Mouse (Mus musculus) C2C12 (cell line): ENCODE measurements around the gene Ddah1. TPM values are rescaled to one million over a fixed set of nuclear protein-coding genes. Genes with fewer than 3 reads are reported as not detected.

Source experiments
- H3K27me3 ChIP-seq: one replicate; pipeline ENCODE4 v1.6.1; 2011; ENCODE audit not compliant: control insufficient read depth, insufficient read depth, insufficient read length
- H3K36me3 ChIP-seq: one replicate; pipeline ENCODE4 v1.6.1; 2011; ENCODE audit not compliant: control insufficient read depth, insufficient read depth
- H3K4me3 ChIP-seq: one replicate; pipeline ENCODE4 v1.5.1; 2011; ENCODE audit warnings: mild to moderate bottlenecking, control low read depth; ENCODE audit not compliant: poor library complexity, insufficient read depth, severe bottlenecking
- H3K79me2 ChIP-seq: one replicate; pipeline ENCODE4 v1.6.1; 2011; ENCODE audit not compliant: control insufficient read depth, insufficient read depth
- H3K79me3 ChIP-seq: one replicate; pipeline ENCODE4 v1.6.1; 2011; ENCODE audit warnings: low read depth, control low read depth
- H3ac ChIP-seq: one replicate; pipeline ENCODE3; 2011; ENCODE audit warnings: low read depth; ENCODE audit not compliant: control insufficient read depth, insufficient read length
- CEBPB ChIP-seq: IDR thresholded peaks from one replicate; pipeline ENCODE4 v1.6.1; 2011; ENCODE audit warnings: low read depth, mild to moderate bottlenecking, control low read depth, moderate library complexity
- CTCF ChIP-seq: IDR thresholded peaks from one replicate; pipeline ENCODE4 v1.5.1; 2011; ENCODE audit not compliant: control insufficient read depth, insufficient read depth, insufficient read length
- FOSL1 ChIP-seq: IDR thresholded peaks from one replicate; pipeline ENCODE4 v1.8.0; 2011; ENCODE audit warnings: mild to moderate bottlenecking, low read length; ENCODE audit not compliant: poor library complexity, insufficient read depth, severe bottlenecking
- MAX ChIP-seq: IDR thresholded peaks from one replicate; pipeline ENCODE4 v1.6.1; 2011; ENCODE audit warnings: mild to moderate bottlenecking, control low read depth
- MYOD1 ChIP-seq: IDR thresholded peaks from one replicate; pipeline ENCODE4 v1.6.1; 2011; ENCODE audit warnings: low read depth; ENCODE audit not compliant: control insufficient read depth, insufficient read length
- MYOG ChIP-seq: IDR thresholded peaks from one replicate; pipeline ENCODE4 v1.6.1; 2011; ENCODE audit not compliant: control insufficient read depth, insufficient read length; ENCODE audit errors: extremely low read depth
- USF1 ChIP-seq: IDR thresholded peaks from one replicate; pipeline ENCODE4 v1.6.1; 2011; ENCODE audit warnings: low read depth, mild to moderate bottlenecking, control low read depth, moderate library complexity
- polyA plus RNA-seq: library from polyadenylated mRNA; unstranded; fragments of >200 nt; fragmentation: generic; extraction: Trizol; gene quantifications from one replicate; pipeline ENCODE4 v1.2.1, GENCODE M21; 2012; ENCODE audit warnings: missing spikeins

Ddah1 gene
- polyA plus RNA-seq, 1 experiment, result 15.8 TPM

- Histone ChIP-seq H3K27me3 (no peaks in the 10 kb centered on the region), H3K79me3 (no peaks in the 10 kb centered on the region), H3K4me3 (no peak overlapping the region), H3K36me3 (no peaks in the 10 kb centered on the region), H3ac (no peak overlapping the region), H3K79me2 (no peaks in the 10 kb centered on the region)
- TF ChIP-seq FOSL1 (no peak), USF1 (no peak), MAX (no peak), CTCF (no peak)
These were observed 86.4 kb downstream of the Ddah1 start for GRCm38 (mm10) chr3:145844891-145845290.

- no peaks in the 10 kb centered on the region for H3K36me3 ChIP-seq
- H3K79me3 ChIP-seq, result no peaks in the 10 kb centered on the region
- no peak overlapping the region for H3K4me3 ChIP-seq
- no peaks in the 10 kb centered on the region for H3K79me2 ChIP-seq
- H3K27me3 ChIP-seq, result no peaks in the 10 kb centered on the region
- no peak for TF ChIP-seq USF1
- no peak for TF ChIP-seq CTCF
- TF ChIP-seq FOSL1, result no peak
- no peak for TF ChIP-seq MAX
- TF ChIP-seq MYOD1, result no peak
- TF ChIP-seq CEBPB, result no peak
- no peak for TF ChIP-seq MYOG
- H3ac ChIP-seq, result no peak overlapping the region
These were observed 87.8 kb downstream of the Ddah1 start for GRCm38 (mm10) chr3:145846255-145846654.

- Histone ChIP-seq H3K79me2 (no peaks in the 10 kb centered on the region), H3K36me3 (no peaks in the 10 kb centered on the region), H3K4me3 (no peak overlapping the region), H3K27me3 (no peaks in the 10 kb centered on the region), H3ac (no peak overlapping the region), H3K79me3 (no peaks in the 10 kb centered on the region)
- no peak for TF ChIP-seq CEBPB
These were observed 93.6 kb downstream of the Ddah1 start for GRCm38 (mm10) chr3:145852041-145852440.

- Histone ChIP-seq H3K27me3 (no peaks in the 10 kb centered on the region), H3K4me3 (no peak overlapping the region), H3ac (no peak overlapping the region), H3K36me3 (no peaks in the 10 kb centered on the region), H3K79me2 (no peaks in the 10 kb centered on the region), H3K79me3 (no peaks in the 10 kb centered on the region)
- no peak for TF ChIP-seq MYOG
These were observed 94.3 kb downstream of the Ddah1 start for GRCm38 (mm10) chr3:145852800-145853199.

GRCm38 (mm10) chr3:145853713-145854112, 95.2 kb downstream of the Ddah1 start:
- no peaks in the 10 kb centered on the region for H3K36me3 ChIP-seq
- H3K79me2 ChIP-seq, result no peaks in the 10 kb centered on the region
- no peaks in the 10 kb centered on the region for H3K79me3 ChIP-seq
- no peak overlapping the region for H3ac ChIP-seq
- H3K4me3 ChIP-seq, result no peak overlapping the region
- H3K27me3 ChIP-seq, result no peaks in the 10 kb centered on the region
- TF ChIP-seq MYOD1 (no peak), FOSL1 (no peak), CTCF (no peak), MYOG (no peak), MAX (no peak)

- Histone ChIP-seq H3K79me3 (no peaks in the 10 kb centered on the region), H3K4me3 (no peak overlapping the region), H3K79me2 (no peaks in the 10 kb centered on the region), H3K27me3 (no peaks in the 10 kb centered on the region), H3K36me3 (no peaks in the 10 kb centered on the region), H3ac (no peak overlapping the region)
- no peak for TF ChIP-seq CTCF
- TF ChIP-seq CEBPB, result no peak
- TF ChIP-seq FOSL1, result no peak
- TF ChIP-seq MYOG, result no peak
- no peak for TF ChIP-seq MAX
- no peak for TF ChIP-seq MYOD1
- TF ChIP-seq USF1, result no peak
These were observed 96.0 kb downstream of the Ddah1 start for GRCm38 (mm10) chr3:145854427-145854826.

GRCm38 (mm10) chr3:145855299-145855698, 96.8 kb downstream of the Ddah1 start:
- no peak overlapping the region for H3K4me3 ChIP-seq
- TF ChIP-seq USF1, result no peak
- no peak for TF ChIP-seq CEBPB
- no peak for TF ChIP-seq FOSL1
- H3ac ChIP-seq, result no peak overlapping the region
- H3K79me3 ChIP-seq, result no peaks in the 10 kb centered on the region
- no peaks in the 10 kb centered on the region for H3K79me2 ChIP-seq
- H3K27me3 ChIP-seq, result no peaks in the 10 kb centered on the region
- H3K36me3 ChIP-seq, result no peaks in the 10 kb centered on the region
